Mouse (Mus musculus) midbrain, embryonic 14.5 days (tissue): ENCODE data around the gene Pgc. TPM values are rescaled to one million over a fixed set of nuclear protein-coding genes. Genes with fewer than 3 reads are reported as not detected.

Experiments used
- ATAC-seq: fragments of 200-750 bp; cut with Nextera tagmentation; 2 replicates; pipeline ENCODE4 v1.8.0; 2017; ENCODE audit warnings: moderate number of reproducible peaks, moderate library complexity; ENCODE audit not compliant: low FRiP score, low TSS enrichment
- DNase-seq: peaks from one replicate; pipeline ENCODE4 v3.0.0-alpha.2; 2015
- H3K27ac ChIP-seq: fragments of 300-500 bp; sonication (generic); replicated peaks from 2 replicates; pipeline ENCODE4 v1.5.1; 2014; ENCODE audit warnings: mild to moderate bottlenecking, low read depth, low read length, moderate library complexity
- H3K27me3 ChIP-seq: fragments of 300-500 bp; sonication (generic); 2 replicates; pipeline ENCODE4 v1.6.1; 2014; ENCODE audit warnings: low read length, control low read depth, mixed read lengths; ENCODE audit not compliant: control insufficient read depth, insufficient read depth
- H3K36me3 ChIP-seq: fragments of 300-500 bp; sonication (generic); 2 replicates; pipeline ENCODE4 v1.6.1; 2014; ENCODE audit warnings: low read length, control low read depth; ENCODE audit not compliant: control insufficient read depth, insufficient read depth
- H3K4me1 ChIP-seq: fragments of 300-500 bp; sonication (generic); 2 replicates; pipeline ENCODE4 v1.6.1; 2014; ENCODE audit warnings: mild to moderate bottlenecking, antibody characterized with exemption, low read length, control low read depth; ENCODE audit not compliant: control insufficient read depth, insufficient read depth
- H3K4me2 ChIP-seq: fragments of 300-500 bp; sonication (generic); 2 replicates; pipeline ENCODE4 v1.6.1; 2014; ENCODE audit warnings: mild to moderate bottlenecking, low read length, moderate library complexity
- H3K4me3 ChIP-seq: fragments of 300-500 bp; sonication (generic); replicated peaks from 2 replicates; pipeline ENCODE4 v1.5.1; 2014; ENCODE audit warnings: low read depth, low read length
- H3K9ac ChIP-seq: fragments of 300-500 bp; sonication (generic); replicated peaks from 2 replicates; pipeline ENCODE4 v1.6.1; 2014; ENCODE audit warnings: mild to moderate bottlenecking, low read length, moderate library complexity
- H3K9me3 ChIP-seq: fragments of 300-500 bp; sonication (generic); 2 replicates; pipeline ENCODE4 v1.6.1; 2016; ENCODE audit warnings: low read length, control low read depth, mixed read lengths; ENCODE audit not compliant: control insufficient read depth
- WGBS: fragments of 180-500 bp; shearing (Covaris S2); extraction: QIAGEN DNeasy Blood & Tissue Kit; methylation state at CpG from one replicate; pipeline ENCODE4 v1.1.7; 2014; 5-methylcytosine and 5-hydroxymethylcytosine counted together
- polyA plus RNA-seq: library from polyadenylated mRNA; unstranded; fragments of >200 nt; fragmentation: Nextera tagmentation; extraction: Ambion mirVana; gene quantifications from 2 replicates; pipeline ENCODE4 v1.2.1, GENCODE M21; 2014

The Pgc gene
- polyA plus RNA-seq, 1 experiment from 2014 or later: not detected

- Histone ChIP-seq H3K4me2 (no peak overlapping the region), H3K36me3 (no peaks in the 10 kb centered on the region), H3K27me3 (no peaks in the 10 kb centered on the region), H3K27ac (no peak overlapping the region), H3K9ac (no peak overlapping the region), H3K9me3 (peaks cover 6% of the 10 kb centered on the region; the same call in 1 of the 2 replicates), H3K4me1 (no peaks in the 10 kb centered on the region), H3K4me3 (no peak overlapping the region)
- ATAC-seq (no peak), DNase-seq (no peak)
- WGBS: 79% methylated on average over 2 of the region's 2 CpGs
Measured at GRCm38 (mm10) chr17:47777141-47777540, 50.5 kb downstream of the Pgc start.

GRCm38 (mm10) chr17:47780470-47780869 is 53.8 kb downstream of the Pgc start:
- H3K27me3 ChIP-seq: no peaks in the 10 kb centered on the region
- no peak overlapping the region for H3K4me3 ChIP-seq
- DNase-seq (no peak), ATAC-seq (no peak)
- no peak overlapping the region for H3K27ac ChIP-seq
- H3K9ac ChIP-seq: no peak overlapping the region
- no peak overlapping the region for H3K4me2 ChIP-seq
- no peaks in the 10 kb centered on the region for H3K4me1 ChIP-seq
- WGBS: 85% methylated on average over 10 of the region's 10 CpGs
- H3K9me3 ChIP-seq: no peaks in the 10 kb centered on the region
- no peaks in the 10 kb centered on the region for H3K36me3 ChIP-seq

- Histone ChIP-seq H3K4me3 (no peak overlapping the region), H3K27me3 (no peaks in the 10 kb centered on the region), H3K9ac (no peak overlapping the region), H3K27ac (no peak overlapping the region), H3K36me3 (no peaks in the 10 kb centered on the region), H3K4me2 (no peak overlapping the region), H3K9me3 (no peaks in the 10 kb centered on the region), H3K4me1 (no peaks in the 10 kb centered on the region)
- no peak for DNase-seq
- 80% methylated on average over 3 of the region's 3 CpGs for WGBS
- no peak for ATAC-seq
Measured at GRCm38 (mm10) chr17:47782486-47782885, 55.8 kb downstream of the Pgc start.

GRCm38 (mm10) chr17:47783445-47784223 is 57.0 kb downstream of the Pgc start:
- no peak overlapping the region for H3K4me3 ChIP-seq
- H3K9ac ChIP-seq: no peak overlapping the region
- H3K4me2 ChIP-seq: no peak overlapping the region
- ATAC-seq (no peak), DNase-seq (no peak)
- WGBS: 90% methylated on average over 8 of the region's 8 CpGs
- no peaks in the 10 kb centered on the region for H3K36me3 ChIP-seq
- H3K4me1 ChIP-seq: no peaks in the 10 kb centered on the region
- no peak overlapping the region for H3K27ac ChIP-seq
- no peaks in the 10 kb centered on the region for H3K9me3 ChIP-seq
- H3K27me3 ChIP-seq: no peaks in the 10 kb centered on the region

Other genes starting within 250 kb of the Pgc start
- 17.4 and 19.2 TPM in 2 replicates for gene Taf8, start 224.6 kb upstream of the Pgc start, polyA plus RNA-seq
- gene Ccnd3, start 221.8 kb upstream of the Pgc start, polyA plus RNA-seq: 56.4 and 67.3 TPM in 2 replicates
- gene Bysl, start 115.3 kb upstream of the Pgc start, polyA plus RNA-seq: 32.0 and 33.2 TPM in 2 replicates
- 48.1 and 49.5 TPM in 2 replicates for gene Med20, start 115.3 kb upstream of the Pgc start, polyA plus RNA-seq
- gene Gm20517, start 115.3 kb upstream of the Pgc start, polyA plus RNA-seq: 3.1 and 3.2 TPM in 2 replicates
- 7.5 and 7.6 TPM in 2 replicates for gene Usp49, start 96.2 kb upstream of the Pgc start, polyA plus RNA-seq
- 298 and 333 TPM in 2 replicates for gene Tomm6, start 38.5 kb upstream of the Pgc start, polyA plus RNA-seq
- 32.3 and 33.2 TPM in 2 replicates for gene Frs3, start 37.8 kb upstream of the Pgc start, polyA plus RNA-seq
- 5.4 and 7.2 TPM in 2 replicates for gene Gm21981, start 32.4 kb upstream of the Pgc start, polyA plus RNA-seq
- 2.1 TPM in 1 of 2 replicates, not detected in the other for gene Prickle4, start 32.1 kb upstream of the Pgc start, polyA plus RNA-seq
- gene Tfeb, start 10.2 kb downstream of the Pgc start, polyA plus RNA-seq: 1.6 and 2.7 TPM in 2 replicates
- 8.3 and 8.4 TPM in 2 replicates for gene Mdfi, start 107.8 kb downstream of the Pgc start, polyA plus RNA-seq
- gene Foxp4, start 197.8 kb downstream of the Pgc start, polyA plus RNA-seq: 40.6 and 40.9 TPM in 2 replicates